Mouse (Mus musculus): ENCODE measurements around the gene Narfl. TPM values are rescaled to one million over a fixed set of nuclear protein-coding genes. Genes with fewer than 3 reads are reported as not detected.
"Not testable (repeated sequence)": the region's sequence is repeated elsewhere in the genome, so short reads cannot be mapped to it uniquely, and the experiment has no call there.

The Narfl gene
- polyA plus RNA-seq, 1 experiment: 47.5 TPM

- WGBS: 50% methylated on average over 3 of the region's 3 CpGs
- H3K4me3 ChIP-seq (ENCODE audit: insufficient read depth, low read depth, low read length): no peak within 1 kb of the TSS
- H3K27me3 ChIP-seq (replicated peaks; ENCODE audit: control insufficient read depth, insufficient read depth, low read length): no peaks in the 10 kb centered on the region
- no peak within 1 kb of the TSS for H3K27ac ChIP-seq (ENCODE audit: insufficient read depth, low read depth, low read length)
- no peak for TF ChIP-seq CTCF (conservative IDR thresholded peaks at IDR 0.05; ENCODE audit: insufficient read depth, insufficient read length, low read depth, low read length)
- TF ChIP-seq POLR2A (IDR thresholded peaks at IDR 0.05; ENCODE audit: low read depth, low read length): no peak
- no peaks in the 10 kb centered on the region for H3K36me3 ChIP-seq (ENCODE audit: control insufficient read depth, insufficient read depth, low read length)
- no peak for DNase-seq
- no peaks in the 10 kb centered on the region for H3K4me1 ChIP-seq (ENCODE audit: control insufficient read depth, insufficient read depth, low read length)
Observed at GRCm38 (mm10) chr17:25735745-25736144, 37.8 kb upstream of the Narfl start, which contains the start of gene Mslnl. Mslnl (plus strand) TSS chr17:25736042.

- TF ChIP-seq CTCF (conservative IDR thresholded peaks at IDR 0.05; ENCODE audit: insufficient read depth, insufficient read length, low read depth, low read length): no peak
- TF ChIP-seq POLR2A (IDR thresholded peaks at IDR 0.05; ENCODE audit: low read depth, low read length): no peak
- 77% methylated on average over 7 of the region's 7 CpGs for WGBS
- no peak overlapping the region for H3K27ac ChIP-seq (ENCODE audit: insufficient read depth, low read depth, low read length)
Observed at GRCm38 (mm10) chr17:25738861-25739260, 34.7 kb upstream of the Narfl start.

DNA sequence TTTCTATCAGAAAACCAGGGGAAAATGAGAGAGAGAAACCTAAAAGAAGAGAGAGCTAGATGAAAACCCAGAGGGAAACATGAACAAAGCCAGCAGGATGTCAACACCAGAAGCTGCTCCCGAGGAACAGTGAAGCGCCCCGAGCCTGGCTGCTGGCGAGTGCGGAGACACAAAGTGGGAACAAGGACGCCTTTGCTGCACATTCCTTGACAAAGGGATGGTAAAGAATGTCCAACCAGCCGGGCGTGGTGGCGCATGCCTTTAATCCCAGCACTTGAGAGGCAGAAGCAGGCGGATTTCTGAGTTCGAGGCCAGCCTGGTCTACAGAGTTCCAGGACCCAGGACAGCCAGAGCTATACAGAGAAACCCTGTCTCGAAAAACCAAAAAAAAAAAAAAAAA is 32.1 kb upstream of the Narfl start:
- WGBS: 78% methylated on average over 12 of the region's 12 CpGs
- not testable (repeated sequence) for H3K36me3 ChIP-seq (ENCODE audit: control insufficient read depth, insufficient read depth, low read length); H3K27me3 ChIP-seq (replicated peaks; ENCODE audit: control insufficient read depth, insufficient read depth, low read length); DNase-seq; H3K4me1 ChIP-seq (ENCODE audit: control insufficient read depth, insufficient read depth, low read length); H3K27ac ChIP-seq (ENCODE audit: insufficient read depth, low read depth, low read length); H3K4me3 ChIP-seq (ENCODE audit: insufficient read depth, low read depth, low read length)

More at GRCm38 (mm10) chr17:25738861-25739260, 34.7 kb upstream of the Narfl start:
- H3K36me3 ChIP-seq (ENCODE audit: control insufficient read depth, insufficient read depth, low read length): no peaks in the 10 kb centered on the region
- no peaks in the 10 kb centered on the region for H3K4me1 ChIP-seq (ENCODE audit: control insufficient read depth, insufficient read depth, low read length)
- no peaks in the 10 kb centered on the region for H3K27me3 ChIP-seq (replicated peaks; ENCODE audit: control insufficient read depth, insufficient read depth, low read length)
- no peak overlapping the region for H3K4me3 ChIP-seq (ENCODE audit: insufficient read depth, low read depth, low read length)
- no peak for DNase-seq

- DNase-seq: no peak
- no peak for TF ChIP-seq POLR2A (IDR thresholded peaks at IDR 0.05; ENCODE audit: low read depth, low read length)
- no peak for TF ChIP-seq CTCF (conservative IDR thresholded peaks at IDR 0.05; ENCODE audit: insufficient read depth, insufficient read length, low read depth, low read length)
- H3K4me3 ChIP-seq (ENCODE audit: insufficient read depth, low read depth, low read length): no peak overlapping the region
- no peaks in the 10 kb centered on the region for H3K36me3 ChIP-seq (ENCODE audit: control insufficient read depth, insufficient read depth, low read length)
- no peaks in the 10 kb centered on the region for H3K4me1 ChIP-seq (ENCODE audit: control insufficient read depth, insufficient read depth, low read length)
- 86% methylated on average over 9 of the region's 9 CpGs for WGBS
- H3K27ac ChIP-seq (ENCODE audit: insufficient read depth, low read depth, low read length): no peak overlapping the region
- no peaks in the 10 kb centered on the region for H3K27me3 ChIP-seq (replicated peaks; ENCODE audit: control insufficient read depth, insufficient read depth, low read length)
Observed at GRCm38 (mm10) chr17:25743831-25744230, 29.7 kb upstream of the Narfl start.

- no peak for DNase-seq
- Histone ChIP-seq H3K4me1 (ENCODE audit: control insufficient read depth, insufficient read depth, low read length) (no peaks in the 10 kb centered on the region), H3K4me3 (ENCODE audit: insufficient read depth, low read depth, low read length) (no peak overlapping the region), H3K36me3 (ENCODE audit: control insufficient read depth, insufficient read depth, low read length) (no peaks in the 10 kb centered on the region), H3K27me3 (replicated peaks; ENCODE audit: control insufficient read depth, insufficient read depth, low read length) (no peaks in the 10 kb centered on the region), H3K27ac (ENCODE audit: insufficient read depth, low read depth, low read length) (no peak overlapping the region)
- TF ChIP-seq POLR2A (IDR thresholded peaks at IDR 0.05; ENCODE audit: low read depth, low read length): no peak
- 77% methylated on average over 10 of the region's 10 CpGs for WGBS
Observed at GRCm38 (mm10) chr17:25744311-25744710, 29.3 kb upstream of the Narfl start.

DNA sequence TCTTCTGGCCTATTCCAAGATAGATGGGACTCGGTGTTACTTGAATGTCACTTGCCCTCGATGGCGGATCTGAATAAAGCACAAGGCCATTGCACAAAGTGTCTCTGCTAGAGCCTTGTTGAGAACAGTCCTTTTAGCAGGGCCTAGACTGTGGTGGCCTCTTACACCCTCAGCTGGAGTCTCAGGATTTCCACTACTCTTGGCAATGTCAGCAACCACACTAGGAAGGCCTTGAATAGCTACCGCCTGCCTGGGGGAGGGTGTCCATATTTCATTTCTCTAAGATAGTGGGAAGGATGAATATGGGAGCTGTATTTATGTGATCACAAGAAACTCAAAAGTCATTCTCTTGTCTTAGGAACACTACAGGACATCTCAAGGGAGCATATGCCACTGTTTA is 25.3 kb upstream of the Narfl start:
- Histone ChIP-seq H3K4me1 (ENCODE audit: control insufficient read depth, insufficient read depth, low read length) (no peaks in the 10 kb centered on the region), H3K4me3 (ENCODE audit: insufficient read depth, low read depth, low read length) (no peak overlapping the region), H3K27ac (ENCODE audit: insufficient read depth, low read depth, low read length) (no peak overlapping the region), H3K27me3 (replicated peaks; ENCODE audit: control insufficient read depth, insufficient read depth, low read length) (no peaks in the 10 kb centered on the region), H3K36me3 (ENCODE audit: control insufficient read depth, insufficient read depth, low read length) (no peaks in the 10 kb centered on the region)
- 89% methylated on average over 4 of the region's 4 CpGs for WGBS
- no peak for TF ChIP-seq POLR2A (IDR thresholded peaks at IDR 0.05; ENCODE audit: low read depth, low read length)
- TF ChIP-seq CTCF (conservative IDR thresholded peaks at IDR 0.05; ENCODE audit: insufficient read depth, insufficient read length, low read depth, low read length): no peak
- DNase-seq: no peak

GRCm38 (mm10) chr17:25749314-25749713 is 24.3 kb upstream of the Narfl start:
- H3K27ac ChIP-seq (ENCODE audit: insufficient read depth, low read depth, low read length): no peak overlapping the region
- TF ChIP-seq CTCF (conservative IDR thresholded peaks at IDR 0.05; ENCODE audit: insufficient read depth, insufficient read length, low read depth, low read length): no peak
- TF ChIP-seq POLR2A (IDR thresholded peaks at IDR 0.05; ENCODE audit: low read depth, low read length): no peak
- H3K36me3 ChIP-seq (ENCODE audit: control insufficient read depth, insufficient read depth, low read length): no peaks in the 10 kb centered on the region
- WGBS: 86% methylated on average over 6 of the region's 6 CpGs
- no peaks in the 10 kb centered on the region for H3K27me3 ChIP-seq (replicated peaks; ENCODE audit: control insufficient read depth, insufficient read depth, low read length)
- no peaks in the 10 kb centered on the region for H3K4me1 ChIP-seq (ENCODE audit: control insufficient read depth, insufficient read depth, low read length)
- no peak for DNase-seq
- H3K4me3 ChIP-seq (ENCODE audit: insufficient read depth, low read depth, low read length): no peak overlapping the region

- no peaks in the 10 kb centered on the region for H3K4me1 ChIP-seq (ENCODE audit: control insufficient read depth, insufficient read depth, low read length)
- no peak for TF ChIP-seq POLR2A (IDR thresholded peaks at IDR 0.05; ENCODE audit: low read depth, low read length)
- no peak for TF ChIP-seq CTCF (conservative IDR thresholded peaks at IDR 0.05; ENCODE audit: insufficient read depth, insufficient read length, low read depth, low read length)
- H3K4me3 ChIP-seq (ENCODE audit: insufficient read depth, low read depth, low read length): no peak overlapping the region
- DNase-seq: peak; percentile 36
- no peaks in the 10 kb centered on the region for H3K27me3 ChIP-seq (replicated peaks; ENCODE audit: control insufficient read depth, insufficient read depth, low read length)
- no peaks in the 10 kb centered on the region for H3K36me3 ChIP-seq (ENCODE audit: control insufficient read depth, insufficient read depth, low read length)
- H3K27ac ChIP-seq (ENCODE audit: insufficient read depth, low read depth, low read length): no peak overlapping the region
- 21% methylated on average over 5 of the region's 5 CpGs for WGBS
Observed at GRCm38 (mm10) chr17:25751446-25751845, 22.1 kb upstream of the Narfl start.
